Mouse (Mus musculus) stomach, postnatal 0 days (tissue): ENCODE results near the gene Ripor2.

Experiments used
- CTCF ChIP-seq: IDR thresholded peaks from 2 replicates; pipeline ENCODE4 v1.5.1; 2016; ENCODE audit warnings: antibody characterized with exemption, low read depth, mild to moderate bottlenecking, moderate library complexity
- EP300 ChIP-seq: optimal IDR thresholded peaks from 2 replicates; pipeline ENCODE3; 2016; ENCODE audit warnings: antibody characterized with exemption

GRCm38 (mm10) chr13:24735608-24736131, 153.7 kb downstream of the Ripor2 start:
- TF ChIP-seq CTCF (no peak), EP300 (no peak)
